25 mouse cellular contexts compared by ENCODE assay signal in the genomic region with DNA sequence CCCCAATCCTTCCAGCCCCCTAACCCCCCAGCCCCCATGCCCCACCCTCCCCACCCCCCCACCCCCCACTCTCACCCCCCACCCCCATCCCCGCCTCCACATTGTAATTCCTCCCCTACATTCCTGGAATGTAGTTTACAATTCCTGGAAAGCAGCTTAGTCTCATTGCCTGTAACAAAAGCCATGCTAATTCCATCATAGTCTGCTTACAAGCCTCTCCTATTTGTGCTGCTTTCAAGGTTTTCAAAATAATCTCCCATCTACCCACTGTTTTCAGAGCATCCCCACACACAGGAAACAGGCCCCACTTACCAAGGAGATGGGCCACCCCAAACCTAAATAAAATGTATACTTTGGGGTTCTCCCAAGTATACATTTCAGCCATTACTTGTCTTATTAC.
"Had no signal": no experiment of that assay in that cellular context is flagged by ENCODE, and none has a peak within 500 bp of the region (broad histone marks: within the 10 kb centered on the region; RNA-seq: fewer than 3 reads in every experiment).

No protein-coding gene starts in this region.

- H3K9me3 ChIP-seq: embryonic facial prominence, embryonic 10.5 days; embryonic facial prominence, embryonic 12.5 days; embryonic facial prominence, embryonic 13.5 days; embryonic facial prominence, embryonic 15.5 days; forebrain, embryonic 10.5 days; forebrain, embryonic 12.5 days; forebrain, embryonic 13.5 days; forebrain, embryonic 15.5 days; heart, embryonic 10.5 days had no signal

- H3K4me1 ChIP-seq: embryonic facial prominence, embryonic 10.5 days; embryonic facial prominence, embryonic 12.5 days; embryonic facial prominence, embryonic 13.5 days; embryonic facial prominence, embryonic 15.5 days; forebrain, embryonic 10.5 days; forebrain, embryonic 12.5 days; forebrain, embryonic 13.5 days; forebrain, embryonic 15.5 days; heart, embryonic 10.5 days had no signal

- H3K4me3 ChIP-seq: embryonic facial prominence, embryonic 10.5 days; embryonic facial prominence, embryonic 12.5 days; embryonic facial prominence, embryonic 13.5 days; embryonic facial prominence, embryonic 15.5 days; erythroblast, embryonic 14.5 days; forebrain, embryonic 10.5 days; forebrain, embryonic 12.5 days; forebrain, embryonic 13.5 days; forebrain, embryonic 15.5 days; gastrocnemius, adult 2 months; heart, adult 2 months; heart, embryonic 10.5 days had no signal

- DNase-seq: cerebellum, adult 9-11 months; cerebellum, postnatal 10 days; cerebellum, postnatal 14 days; cerebellum, postnatal 25 days; cerebellum, postnatal 36 days; embryo, embryonic 11 days; forebrain, postnatal 0 days; gastrocnemius, adult 2 months; gastrocnemius, postnatal 10 days; gastrocnemius, postnatal 14 days; gastrocnemius, postnatal 25 days; gastrocnemius, postnatal 36 days; heart, adult 11 months; heart, adult 18-20 months; heart, adult 2 months had no signal

- H3K9ac ChIP-seq: embryonic facial prominence, embryonic 12.5 days; embryonic facial prominence, embryonic 13.5 days; embryonic facial prominence, embryonic 15.5 days; forebrain, embryonic 12.5 days; forebrain, embryonic 13.5 days; forebrain, embryonic 15.5 days; forebrain, postnatal 0 days had no signal

- H3K36me3 ChIP-seq: embryonic facial prominence, embryonic 10.5 days; embryonic facial prominence, embryonic 12.5 days; embryonic facial prominence, embryonic 13.5 days; embryonic facial prominence, embryonic 15.5 days; forebrain, embryonic 10.5 days; forebrain, embryonic 12.5 days; forebrain, embryonic 15.5 days; heart, embryonic 10.5 days had no signal

- H3K27ac ChIP-seq: embryonic facial prominence, embryonic 10.5 days; embryonic facial prominence, embryonic 12.5 days; embryonic facial prominence, embryonic 13.5 days; embryonic facial prominence, embryonic 15.5 days; forebrain, embryonic 10.5 days; forebrain, embryonic 12.5 days; forebrain, embryonic 13.5 days; forebrain, embryonic 15.5 days; gastrocnemius, adult 2 months; heart, adult 2 months; heart, embryonic 10.5 days had no signal
